Mouse (Mus musculus) stomach, embryonic 15.5 days (tissue): ENCODE data around the gene Rusc2. TPM values are rescaled to one million over a fixed set of nuclear protein-coding genes. Genes with fewer than 3 reads are reported as not detected.

ENCODE experiments used
- ATAC-seq: fragments of 200-750 bp; cut with Nextera tagmentation; 2 replicates; pipeline ENCODE4 v1.8.0; 2017; ENCODE audit warnings: low read depth, moderate number of reproducible peaks, moderate TSS enrichment; ENCODE audit not compliant: insufficient read depth, low FRiP score
- H3K27ac ChIP-seq: fragments of 300-500 bp; sonication (generic); 2 replicates; pipeline ENCODE4 v1.5.1; 2015; ENCODE audit warnings: mild to moderate bottlenecking, inconsistent platforms
- H3K27me3 ChIP-seq: fragments of 300-500 bp; sonication (generic); replicated peaks from 2 replicates; pipeline ENCODE4 v1.6.1; 2015; ENCODE audit warnings: inconsistent platforms
- H3K36me3 ChIP-seq: fragments of 300-500 bp; sonication (generic); 2 replicates; pipeline ENCODE4 v1.6.1; 2015; ENCODE audit warnings: inconsistent platforms
- H3K4me1 ChIP-seq: fragments of 300-500 bp; sonication (generic); 2 replicates; pipeline ENCODE4 v1.6.1; 2015; ENCODE audit warnings: inconsistent platforms
- H3K4me2 ChIP-seq: fragments of 300-500 bp; sonication (generic); 2 replicates; pipeline ENCODE4 v1.6.1; 2015; ENCODE audit warnings: mild to moderate bottlenecking, inconsistent platforms
- H3K4me3 ChIP-seq: fragments of 300-500 bp; sonication (generic); replicated peaks from 2 replicates; pipeline ENCODE4 v1.5.1; 2015; ENCODE audit warnings: inconsistent platforms
- H3K9ac ChIP-seq: fragments of 300-500 bp; sonication (generic); 2 replicates; pipeline ENCODE4 v1.6.1; 2015; ENCODE audit warnings: inconsistent platforms
- H3K9me3 ChIP-seq: fragments of 300-500 bp; sonication (generic); 2 replicates; pipeline ENCODE4 v1.6.1; 2016; ENCODE audit warnings: inconsistent platforms
- WGBS: fragments of 180-500 bp; shearing (Covaris S2); methylation state at CpG from one replicate; pipeline ENCODE4 v1.1.7; 2015; 5-methylcytosine and 5-hydroxymethylcytosine counted together
- polyA plus RNA-seq: library from polyadenylated mRNA; unstranded; fragments of >200 nt; fragmentation: Nextera tagmentation; extraction: Ambion mirVana; gene quantifications from 2 replicates; pipeline ENCODE4 v1.2.1, GENCODE M21; 2015

Rusc2 gene
- polyA plus RNA-seq, 1 experiment from 2014 or later: 17.2 TPM

DNA sequence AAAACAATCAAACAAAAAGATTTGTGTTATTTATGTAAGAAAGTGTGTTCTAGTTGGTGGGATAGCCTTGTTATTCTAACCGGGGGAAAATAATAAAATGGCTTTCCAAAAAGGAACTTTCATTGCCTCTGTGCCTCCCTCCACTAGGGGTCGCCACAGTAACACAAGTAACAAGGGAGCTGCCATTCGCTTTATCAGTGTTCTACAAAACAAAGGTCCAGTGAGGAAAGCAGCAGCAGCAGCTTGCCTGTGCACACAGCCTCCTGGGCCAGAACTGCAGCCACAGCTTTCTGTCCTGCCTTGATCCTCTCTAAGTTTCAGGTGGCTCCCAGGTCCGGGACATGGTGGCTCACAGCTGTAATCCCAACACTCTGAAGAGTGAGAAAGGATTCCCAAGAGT lies 49.9 kb downstream of the Rusc2 start:
- Histone ChIP-seq H3K4me1 (peaks cover 21% of the 10 kb centered on the region; the same call in 1 of the 2 replicates), H3K27ac (no peak overlapping the region), H3K4me2 (no peak overlapping the region), H3K27me3 (peaks cover 9% of the 10 kb centered on the region; the same call in 1 of the 2 replicates), H3K36me3 (no peaks in the 10 kb centered on the region), H3K9ac (no peak overlapping the region), H3K4me3 (no peak overlapping the region), H3K9me3 (no peaks in the 10 kb centered on the region)
- WGBS: 2% methylated on average over 4 of the region's 4 CpGs
- peak; percentile 66; the same call in 1 of the 2 replicates for ATAC-seq

DNA sequence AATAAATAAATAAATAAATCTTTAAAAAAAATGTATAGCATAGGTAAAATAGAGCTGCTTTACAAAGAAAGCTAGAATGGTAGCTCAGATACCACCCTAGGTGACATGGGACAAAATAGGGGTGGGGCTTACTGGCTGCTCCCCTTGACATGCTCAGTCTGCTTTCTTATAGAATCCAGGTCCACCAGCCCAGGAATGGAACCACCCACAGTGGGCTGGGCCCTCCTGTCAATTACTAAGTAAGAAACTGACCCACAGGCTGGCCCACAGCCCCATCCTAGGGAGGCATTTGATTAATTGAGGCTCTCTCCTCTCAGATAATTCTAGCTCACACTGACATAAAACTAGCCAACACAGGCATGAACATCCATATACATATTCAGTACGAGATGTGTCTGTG lies 51.1 kb downstream of the Rusc2 start:
- no peak overlapping the region for H3K9ac ChIP-seq
- no peak for ATAC-seq
- 86% methylated on average over 1 of the region's 1 CpGs for WGBS

DNA sequence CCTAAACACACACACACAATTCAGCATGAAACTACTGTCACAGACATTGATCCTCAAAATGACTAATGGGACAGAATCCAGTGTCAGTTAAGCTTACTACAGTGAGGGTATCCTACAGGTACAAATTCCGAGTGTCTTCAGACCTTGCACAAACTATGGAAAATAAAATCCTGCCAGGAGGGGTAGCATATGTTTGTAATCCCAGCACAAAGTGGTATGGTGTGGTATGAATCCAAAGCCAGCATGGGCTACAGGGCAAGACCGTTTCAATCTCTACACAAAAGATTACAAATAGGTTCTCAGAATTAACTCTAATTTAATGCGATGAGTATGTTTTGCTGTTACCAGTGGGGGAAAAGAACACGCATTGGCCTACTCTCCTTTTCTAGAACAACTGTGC lies 59.9 kb downstream of the Rusc2 start, which contains the start of gene Tesk1:
Gene Tesk1 (plus strand): TSS at position 301 of the 400 bp plus-strand sequence.
- 24% methylated on average over 4 of the region's 4 CpGs for WGBS
- Histone ChIP-seq H3K4me1 (peaks cover 11% of the 10 kb centered on the region), H3K36me3 (peaks cover 16% of the 10 kb centered on the region)

More for the DNA sequence above, 51.1 kb downstream of the Rusc2 start:
- Histone ChIP-seq H3K4me1 (peaks cover 15% of the 10 kb centered on the region; the same call in 1 of the 2 replicates), H3K4me3 (no peak overlapping the region), H3K9me3 (no peaks in the 10 kb centered on the region), H3K27me3 (no peaks in the 10 kb centered on the region; the same call in 1 of the 2 replicates), H3K36me3 (no peaks in the 10 kb centered on the region), H3K4me2 (no peak overlapping the region), H3K27ac (no peak overlapping the region)

DNA sequence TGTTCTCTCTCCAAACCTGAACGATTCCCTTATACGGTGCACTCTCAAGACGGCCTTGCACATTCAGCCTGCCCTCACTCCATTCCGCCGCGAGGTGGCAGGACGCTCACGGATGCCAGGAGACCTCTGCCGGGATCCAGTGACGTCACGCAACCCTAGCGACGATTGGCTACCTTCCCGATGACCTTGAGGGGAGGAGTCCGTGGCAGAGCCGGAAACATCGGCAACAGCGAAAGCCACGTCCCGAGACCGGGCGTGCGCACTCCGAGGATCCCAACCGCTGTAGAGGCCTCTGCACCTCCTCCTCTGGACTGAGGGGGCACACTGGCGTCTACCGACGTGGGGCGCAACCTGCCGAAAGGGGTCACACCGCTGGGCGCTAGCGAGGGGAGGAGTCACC lies 60.3 kb downstream of the Rusc2 start:
- Histone ChIP-seq H3K4me3 (peak overlapping the region; percentile 97), H3K9me3 (no peaks in the 10 kb centered on the region), H3K4me1 (peaks cover 11% of the 10 kb centered on the region), H3K27ac (peak overlapping the region; percentile 94), H3K4me2 (peak overlapping the region; percentile 85), H3K27me3 (no peaks in the 10 kb centered on the region), H3K36me3 (peaks cover 20% of the 10 kb centered on the region), H3K9ac (peak overlapping the region; percentile 57)
- peak; percentile 91 for ATAC-seq
- under 1% methylated on average over 33 of the region's 33 CpGs for WGBS

More for the DNA sequence above, 59.9 kb downstream of the Rusc2 start, which contains the start of gene Tesk1:
- Histone ChIP-seq H3K27me3 (no peaks in the 10 kb centered on the region), H3K9ac (peak within 1 kb of the TSS; percentile 96), H3K9me3 (no peaks in the 10 kb centered on the region), H3K27ac (peak within 1 kb of the TSS; percentile 94), H3K4me2 (peak within 1 kb of the TSS; percentile 85), H3K4me3 (peak within 1 kb of the TSS; percentile 97)
- no peak for ATAC-seq

DNA sequence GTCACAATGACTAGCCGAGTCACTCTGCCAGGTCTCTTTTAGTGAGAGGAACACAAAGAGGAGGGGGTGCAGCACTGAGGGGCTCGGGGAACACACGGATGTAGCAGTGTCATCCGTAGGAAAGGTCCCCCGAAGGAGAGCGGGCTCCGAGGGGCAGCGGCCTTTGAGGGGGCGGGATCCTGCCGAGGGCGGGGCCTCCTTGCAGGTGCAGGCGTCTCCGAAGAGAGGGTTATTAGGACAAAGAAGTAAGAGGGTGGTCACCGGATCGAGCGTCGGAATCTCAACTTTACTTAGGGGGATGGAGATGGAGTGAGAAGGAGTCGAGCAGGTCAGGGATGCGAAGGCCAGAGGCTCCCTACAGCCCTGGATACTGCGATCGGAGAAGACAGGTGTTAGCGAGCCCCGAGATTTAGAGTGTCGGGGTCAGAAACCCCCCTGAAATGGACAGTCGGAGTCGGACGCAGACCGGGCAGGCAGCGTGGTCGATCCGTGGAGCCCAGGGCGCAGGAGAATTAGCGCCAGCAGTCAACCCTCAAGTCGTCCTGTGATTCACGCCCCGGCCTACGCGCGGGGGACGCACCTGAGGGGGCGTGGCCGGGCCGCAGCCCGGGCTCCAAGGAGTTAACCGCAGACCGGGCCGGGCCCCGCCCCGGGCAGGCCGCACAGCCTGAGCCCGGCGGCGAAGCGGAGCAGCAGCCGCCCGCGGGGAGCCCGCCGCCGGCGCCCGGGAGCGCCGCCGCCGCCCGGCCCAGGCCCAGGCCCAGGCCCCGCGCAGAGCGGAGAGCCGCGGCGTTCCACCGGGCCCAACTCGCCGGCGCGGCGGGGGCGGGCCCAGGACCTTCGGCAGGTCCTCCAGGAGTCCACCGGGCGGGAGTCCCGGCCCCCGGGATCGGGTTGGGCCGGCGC lies 60.9 kb downstream of the Rusc2 start:
- Histone ChIP-seq H3K27me3 (no peaks in the 10 kb centered on the region), H3K4me1 (peaks cover 11% of the 10 kb centered on the region), H3K9me3 (no peaks in the 10 kb centered on the region), H3K4me3 (peak overlapping the region; percentile 97), H3K27ac (peak overlapping the region; percentile 94), H3K36me3 (peaks cover 24% of the 10 kb centered on the region), H3K9ac (peak overlapping the region; percentile 96), H3K4me2 (peak overlapping the region; percentile 85)
- under 1% methylated on average over 80 of the region's 88 CpGs for WGBS
- ATAC-seq: peak; percentile 70

DNA sequence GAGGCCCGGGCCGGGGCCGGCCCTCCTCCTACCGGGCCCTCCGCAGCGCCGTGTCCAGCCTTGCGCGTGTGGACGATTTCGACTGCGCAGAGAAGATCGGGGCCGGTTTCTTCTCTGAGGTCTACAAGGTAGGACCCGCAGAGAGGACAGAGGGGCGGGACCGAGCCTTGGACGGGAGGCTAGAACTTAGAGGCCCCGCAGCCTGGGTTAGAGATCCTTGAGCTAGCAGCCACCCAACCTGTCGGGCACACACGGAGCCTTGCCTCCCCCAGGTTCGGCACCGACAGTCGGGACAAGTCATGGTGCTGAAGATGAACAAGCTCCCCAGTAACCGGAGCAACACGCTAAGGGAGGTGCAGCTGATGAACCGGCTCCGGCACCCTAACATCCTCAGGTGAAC lies 61.7 kb downstream of the Rusc2 start:
- Histone ChIP-seq H3K9ac (peak overlapping the region; percentile 96), H3K9me3 (no peaks in the 10 kb centered on the region), H3K4me3 (peak overlapping the region; percentile 97), H3K4me1 (peaks cover 11% of the 10 kb centered on the region), H3K4me2 (peak overlapping the region; percentile 85), H3K27ac (peak overlapping the region; percentile 94), H3K36me3 (peaks cover 29% of the 10 kb centered on the region), H3K27me3 (no peaks in the 10 kb centered on the region)
- WGBS: under 1% methylated on average over 28 of the region's 28 CpGs
- ATAC-seq: no peak

- no peak for ATAC-seq
- H3K27ac ChIP-seq: no peak overlapping the region
- peaks cover 11% of the 10 kb centered on the region for H3K4me1 ChIP-seq
- WGBS: 88% methylated on average over 13 of the region's 13 CpGs
- H3K4me2 ChIP-seq: no peak overlapping the region
- H3K27me3 ChIP-seq: peaks cover 2% of the 10 kb centered on the region; the same call in 1 of the 2 replicates
- H3K4me3 ChIP-seq: no peak overlapping the region
- peaks cover 29% of the 10 kb centered on the region for H3K36me3 ChIP-seq
- no peaks in the 10 kb centered on the region for H3K9me3 ChIP-seq
- H3K9ac ChIP-seq: no peak overlapping the region
Measured at GRCm38 (mm10) chr4:43447251-43447650, 65.5 kb downstream of the Rusc2 start.

GRCm38 (mm10) chr4:43448554-43448953 lies 66.8 kb downstream of the Rusc2 start:
- peaks cover 14% of the 10 kb centered on the region for H3K27me3 ChIP-seq
- 83% methylated on average over 3 of the region's 3 CpGs for WGBS
- no peak overlapping the region for H3K4me3 ChIP-seq
- H3K9me3 ChIP-seq: no peaks in the 10 kb centered on the region
- H3K9ac ChIP-seq: no peak overlapping the region
- H3K36me3 ChIP-seq: peaks cover 29% of the 10 kb centered on the region
- H3K4me1 ChIP-seq: peaks cover 15% of the 10 kb centered on the region
- no peak overlapping the region for H3K27ac ChIP-seq
- H3K4me2 ChIP-seq: no peak overlapping the region
- no peak for ATAC-seq

DNA sequence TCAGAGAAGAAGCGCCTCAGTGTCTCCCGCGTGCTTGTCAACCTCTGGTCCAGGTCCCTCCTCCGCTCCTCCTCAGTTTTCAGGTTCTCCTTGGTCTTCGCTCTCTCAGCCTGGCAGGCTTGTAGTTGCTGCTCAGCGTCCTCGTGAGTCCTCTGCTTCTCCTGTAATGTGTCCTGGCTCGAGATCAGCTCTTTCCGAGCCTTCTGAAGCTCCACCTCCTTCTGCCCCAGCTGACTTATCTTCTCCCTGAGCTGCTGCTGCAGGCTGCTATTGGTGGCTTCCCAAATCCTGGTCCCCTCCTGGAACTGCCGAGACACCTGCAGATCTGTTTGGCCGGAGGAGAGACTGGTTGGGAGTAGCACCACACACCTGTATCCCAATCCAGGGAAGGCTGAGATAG lies 70.5 kb downstream of the Rusc2 start:
- Histone ChIP-seq H3K4me2 (no peak overlapping the region), H3K4me1 (peaks cover 12% of the 10 kb centered on the region), H3K36me3 (peaks cover 6% of the 10 kb centered on the region; the same call in 1 of the 2 replicates), H3K27me3 (peaks cover 31% of the 10 kb centered on the region), H3K9ac (no peak overlapping the region), H3K4me3 (no peak overlapping the region), H3K27ac (no peak overlapping the region), H3K9me3 (no peaks in the 10 kb centered on the region)
- 48% methylated on average over 11 of the region's 11 CpGs for WGBS
- ATAC-seq: no peak

DNA sequence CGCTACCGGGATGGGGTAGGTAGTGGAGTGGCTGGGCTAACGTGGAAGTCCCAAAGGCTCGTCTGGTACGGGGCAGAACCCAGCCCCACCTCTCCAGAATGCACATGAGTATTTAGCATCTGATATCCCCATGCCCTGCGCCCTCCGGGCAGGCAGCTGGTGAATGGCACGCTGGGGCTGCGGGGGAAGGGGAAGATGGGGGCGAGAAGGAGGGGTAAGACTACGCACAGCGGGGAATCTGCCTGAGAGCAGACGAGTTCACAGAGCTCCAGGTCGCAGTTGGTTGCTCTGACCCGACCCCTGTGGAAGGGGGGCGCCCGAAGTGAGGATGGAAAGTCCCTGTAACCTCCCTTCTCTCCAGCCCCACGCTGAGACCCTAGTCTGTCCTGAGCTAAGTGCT lies 71.6 kb downstream of the Rusc2 start:
- H3K36me3 ChIP-seq: no peaks in the 10 kb centered on the region
- ATAC-seq: no peak
- no peak overlapping the region for H3K9ac ChIP-seq
- WGBS: 1% methylated on average over 17 of the region's 18 CpGs
- H3K4me3 ChIP-seq: peak overlapping the region; percentile 21
- H3K4me1 ChIP-seq: peaks cover 12% of the 10 kb centered on the region
- H3K9me3 ChIP-seq: no peaks in the 10 kb centered on the region
- H3K27me3 ChIP-seq: peaks cover 31% of the 10 kb centered on the region
- peak overlapping the region; percentile 49 for H3K4me2 ChIP-seq
- no peak overlapping the region for H3K27ac ChIP-seq

DNA sequence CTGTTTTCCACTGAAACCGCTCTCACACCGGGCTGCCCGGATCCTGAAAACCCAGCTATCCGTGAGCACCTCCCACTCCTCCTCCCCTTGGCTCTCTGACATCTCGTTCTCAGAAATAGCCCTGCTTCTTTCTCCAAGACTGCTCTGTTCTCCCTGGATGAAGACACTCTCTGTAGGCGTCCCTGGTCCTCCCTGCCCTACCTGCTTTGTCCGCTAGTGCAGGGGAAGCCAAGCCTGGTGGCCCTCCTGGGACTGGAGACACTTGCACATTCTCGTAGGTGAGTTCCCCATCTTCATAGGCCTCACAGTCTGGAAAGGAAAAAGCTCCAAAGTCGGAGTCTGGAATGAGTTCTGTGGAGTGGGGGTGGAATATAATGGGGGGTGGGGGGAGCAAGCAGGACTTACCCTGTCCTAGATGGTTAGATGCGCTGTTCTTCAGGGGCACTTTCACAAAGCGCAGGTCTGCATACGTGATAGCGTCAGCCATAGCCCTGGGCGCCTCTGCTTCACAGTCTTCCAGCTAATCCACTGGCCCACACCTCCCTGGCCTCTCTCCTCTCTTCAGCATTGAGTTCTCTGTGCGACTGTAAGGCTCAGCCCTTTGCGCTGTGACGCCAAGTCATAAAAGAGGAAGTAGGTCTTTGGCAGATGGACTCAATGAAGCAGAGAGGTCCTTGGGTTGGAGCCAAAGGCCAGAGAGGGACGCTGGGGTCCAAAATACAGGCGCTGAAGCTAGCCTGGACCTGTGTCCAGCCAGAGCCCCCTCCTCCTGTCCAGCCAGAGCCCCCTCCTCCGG lies 72.5 kb downstream of the Rusc2 start, which contains the start of gene Cd72:
Gene Cd72 (minus strand): TSS at position 588 of the 796 bp plus-strand sequence.
- Histone ChIP-seq H3K9me3 (no peaks in the 10 kb centered on the region), H3K4me3 (peak within 1 kb of the TSS; percentile 21), H3K27ac (no peak within 1 kb of the TSS), H3K27me3 (peaks cover 31% of the 10 kb centered on the region), H3K4me2 (peak within 1 kb of the TSS; percentile 49), H3K36me3 (no peaks in the 10 kb centered on the region), H3K4me1 (peaks cover 12% of the 10 kb centered on the region), H3K9ac (no peak within 1 kb of the TSS)
- WGBS: 31% methylated on average over 20 of the region's 20 CpGs
- 0 out of 2 replicates have a peak, but pooled peaks have one; percentile 23 for ATAC-seq
